Mouse (Mus musculus): ENCODE measurements around the gene Vwa1. TPM values are rescaled to one million over a fixed set of nuclear protein-coding genes. Genes with fewer than 3 reads are reported as not detected.

Gene Vwa1
- total and polyA plus RNA-seq, 2 experiments from 2014 or later: 7.5 to 15.5 TPM

GRCm38 (mm10) chr4:155759862-155760612, 14.5 kb downstream of the Vwa1 start:
- WGBS: 1% methylated on average over 10 of the region's 10 CpGs
- TF ChIP-seq EP300 (IDR thresholded peaks at IDR 0.05; ENCODE audit: low read depth): no peak
- peak; percentile 37 for TF ChIP-seq CTCF (IDR thresholded peaks at IDR 0.05; ENCODE audit: low read depth)
- Histone ChIP-seq H3K27me3 (ENCODE audit: control insufficient read depth, insufficient read depth, low read length) (no peaks in the 10 kb centered on the region), H3K4me3 (ENCODE audit: low read depth, low read length) (peak overlapping the region; percentile 66), H3K9ac (replicated peaks; ENCODE audit: low read depth, low read length) (peak overlapping the region; percentile 66), H3K36me3 (replicated peaks; ENCODE audit: control insufficient read depth, insufficient read depth, low read length) (peaks cover 27% of the 10 kb centered on the region), H3K27ac (ENCODE audit: low read depth) (peak overlapping the region; percentile 80), H3K4me1 (ENCODE audit: control insufficient read depth, insufficient read depth) (peaks cover 36% of the 10 kb centered on the region), H3K9me3 (replicated peaks; ENCODE audit: control insufficient read depth, low read length) (no peaks in the 10 kb centered on the region), H3K4me2 (ENCODE audit: low read depth, low read length) (peak overlapping the region; percentile 94)
- DNase-seq (ENCODE audit: low spot score) (peak; percentile 49), ATAC-seq (ENCODE audit: insufficient read depth, low read depth) (peak; percentile 2; the same call in 1 of the 2 replicates)

GRCm38 (mm10) chr4:155757011-155757410, 17.5 kb downstream of the Vwa1 start:
- no peaks in the 10 kb centered on the region for H3K27me3 ChIP-seq (ENCODE audit: control insufficient read depth, insufficient read depth, low read length)
- 49% methylated on average over 12 of the region's 12 CpGs for WGBS
- no peaks in the 10 kb centered on the region for H3K9me3 ChIP-seq (replicated peaks; ENCODE audit: control insufficient read depth, low read length)
- peaks cover 56% of the 10 kb centered on the region for H3K36me3 ChIP-seq (replicated peaks; ENCODE audit: control insufficient read depth, insufficient read depth, low read length)
- peak overlapping the region; percentile 33; the same call in 1 of the 2 replicates for H3K27ac ChIP-seq (ENCODE audit: low read depth)
- peak; percentile 59 for DNase-seq (ENCODE audit: low spot score)
- TF ChIP-seq CTCF (IDR thresholded peaks at IDR 0.05; ENCODE audit: low read depth): no peak
- TF ChIP-seq EP300 (IDR thresholded peaks at IDR 0.05; ENCODE audit: low read depth): no peak
- H3K4me2 ChIP-seq (ENCODE audit: low read depth, low read length): peak overlapping the region; percentile 26
- peak overlapping the region; percentile 18; the same call in 1 of the 2 replicates for H3K9ac ChIP-seq (replicated peaks; ENCODE audit: low read depth, low read length)
- 0 out of 2 replicates have a peak overlapping the region, but pooled peaks have one; percentile 6 for H3K4me3 ChIP-seq (ENCODE audit: low read depth, low read length)
- ATAC-seq (ENCODE audit: insufficient read depth, low read depth): no peak
- peaks cover 36% of the 10 kb centered on the region for H3K4me1 ChIP-seq (ENCODE audit: control insufficient read depth, insufficient read depth)

GRCm38 (mm10) chr4:155746575-155747490, 27.7 kb downstream of the Vwa1 start:
- Histone ChIP-seq H3K4me1 (ENCODE audit: control insufficient read depth, insufficient read depth) (no peaks in the 10 kb centered on the region), H3K9me3 (replicated peaks; ENCODE audit: control insufficient read depth, low read length) (no peaks in the 10 kb centered on the region), H3K4me2 (ENCODE audit: low read depth, low read length) (no peak overlapping the region), H3K27ac (ENCODE audit: low read depth) (no peak overlapping the region), H3K27me3 (ENCODE audit: control insufficient read depth, insufficient read depth, low read length) (no peaks in the 10 kb centered on the region), H3K36me3 (replicated peaks; ENCODE audit: control insufficient read depth, insufficient read depth, low read length) (peaks cover 97% of the 10 kb centered on the region), H3K9ac (replicated peaks; ENCODE audit: low read depth, low read length) (no peak overlapping the region), H3K4me3 (ENCODE audit: low read depth, low read length) (no peak overlapping the region)
- WGBS: 89% methylated on average over 17 of the region's 17 CpGs
- no peak for DNase-seq (ENCODE audit: low spot score)
- no peak for TF ChIP-seq EP300 (IDR thresholded peaks at IDR 0.05; ENCODE audit: low read depth)
- TF ChIP-seq CTCF (IDR thresholded peaks at IDR 0.05; ENCODE audit: low read depth): no peak
- ATAC-seq (ENCODE audit: insufficient read depth, low read depth): no peak

- peaks cover 97% of the 10 kb centered on the region for H3K36me3 ChIP-seq (replicated peaks; ENCODE audit: control insufficient read depth, insufficient read depth, low read length)
- WGBS: 76% methylated on average over 8 of the region's 8 CpGs
Observed at GRCm38 (mm10) chr4:155746036-155746548, 28.4 kb downstream of the Vwa1 start.

GRCm38 (mm10) chr4:155745136-155745535, 29.4 kb downstream of the Vwa1 start:
- no peak for DNase-seq (ENCODE audit: low spot score)
- WGBS: 95% methylated on average over 5 of the region's 5 CpGs

More at GRCm38 (mm10) chr4:155746036-155746548, 28.4 kb downstream of the Vwa1 start:
- ATAC-seq (ENCODE audit: insufficient read depth, low read depth) (no peak), DNase-seq (ENCODE audit: low spot score) (no peak)
- Histone ChIP-seq H3K27ac (ENCODE audit: low read depth) (no peak overlapping the region), H3K9me3 (replicated peaks; ENCODE audit: control insufficient read depth, low read length) (no peaks in the 10 kb centered on the region), H3K4me2 (ENCODE audit: low read depth, low read length) (no peak overlapping the region), H3K4me1 (ENCODE audit: control insufficient read depth, insufficient read depth) (no peaks in the 10 kb centered on the region), H3K27me3 (ENCODE audit: control insufficient read depth, insufficient read depth, low read length) (no peaks in the 10 kb centered on the region), H3K4me3 (ENCODE audit: low read depth, low read length) (no peak overlapping the region), H3K9ac (replicated peaks; ENCODE audit: low read depth, low read length) (no peak overlapping the region)
- TF ChIP-seq EP300 (IDR thresholded peaks at IDR 0.05; ENCODE audit: low read depth): no peak
- no peak for TF ChIP-seq CTCF (IDR thresholded peaks at IDR 0.05; ENCODE audit: low read depth)

More at GRCm38 (mm10) chr4:155745136-155745535, 29.4 kb downstream of the Vwa1 start:
- Histone ChIP-seq H3K9ac (replicated peaks; ENCODE audit: low read depth, low read length) (no peak overlapping the region), H3K4me3 (ENCODE audit: low read depth, low read length) (no peak overlapping the region), H3K27me3 (ENCODE audit: control insufficient read depth, insufficient read depth, low read length) (no peaks in the 10 kb centered on the region), H3K4me2 (ENCODE audit: low read depth, low read length) (no peak overlapping the region), H3K36me3 (replicated peaks; ENCODE audit: control insufficient read depth, insufficient read depth, low read length) (peaks cover 97% of the 10 kb centered on the region), H3K27ac (ENCODE audit: low read depth) (no peak overlapping the region), H3K4me1 (ENCODE audit: control insufficient read depth, insufficient read depth) (no peaks in the 10 kb centered on the region), H3K9me3 (replicated peaks; ENCODE audit: control insufficient read depth, low read length) (no peaks in the 10 kb centered on the region)
- no peak for ATAC-seq (ENCODE audit: insufficient read depth, low read depth)
- TF ChIP-seq CTCF (IDR thresholded peaks at IDR 0.05; ENCODE audit: low read depth): no peak
- TF ChIP-seq EP300 (IDR thresholded peaks at IDR 0.05; ENCODE audit: low read depth): no peak
